In genomic region chr1:84205746-84206145, GRCm38 (mm10) we compare ENCODE assay signal across 4 mouse cellular contexts.
DNase-seq lines count a peak whose midpoint lies in the region; TF ChIP-seq lines count a peak whose summit lies in the region.
"Not testable (repeated sequence)": the region's sequence is repeated elsewhere in the genome, so short reads cannot be mapped to it uniquely, and the experiment has no call there.

No protein-coding gene starts in this region.

- not testable (repeated sequence) for H3K36me3 ChIP-seq in ES-Bruce4 (ENCODE audit: control insufficient read depth, insufficient read depth, low read length, poor library complexity, severe bottlenecking)

- TF ChIP-seq CTCF in ES-Bruce4 (IDR thresholded peaks at IDR 0.05; ENCODE audit: low read depth, low read length), result not testable (repeated sequence)

- H3K27ac ChIP-seq in ES-Bruce4 (ENCODE audit: insufficient read depth, low read length), result peak overlapping the region; percentile 44; the same call in 1 of the 2 replicates

- peak; percentile 52 for DNase-seq in ES-CJ7 (ENCODE audit: low read depth, low spot score)
- peak; percentile 48 for DNase-seq in R1 (ENCODE audit: low read depth, low spot score)
- DNase-seq in ZHBTc4 (ENCODE audit: low read depth, low spot score), result peak; percentile 59

- not testable (repeated sequence) for H3K4me3 ChIP-seq in ES-Bruce4 (ENCODE audit: low read depth, low read length)

- TF ChIP-seq POLR2A in ES-Bruce4 (IDR thresholded peaks at IDR 0.05; ENCODE audit: insufficient read depth, low read length), result not testable (repeated sequence)

- not testable (repeated sequence) for H3K4me1 ChIP-seq in ES-Bruce4 (ENCODE audit: control insufficient read depth, insufficient read depth, low read length)

- H3K27me3 ChIP-seq in ES-Bruce4 (ENCODE audit: control insufficient read depth, insufficient read depth, low read length, poor library complexity, severe bottlenecking), result not testable (repeated sequence)

- not testable (repeated sequence) for H3K9ac ChIP-seq in ES-Bruce4 (ENCODE audit: low read depth, poor library complexity, severe bottlenecking)

- not testable (repeated sequence) for TF ChIP-seq EP300 in ES-Bruce4 (IDR thresholded peaks at IDR 0.05; ENCODE audit: insufficient read depth, low read depth, low read length)

- not testable (repeated sequence) for H3K9me3 ChIP-seq in ES-Bruce4 (replicated peaks; ENCODE audit: control insufficient read depth, insufficient read depth, low read length, poor library complexity, severe bottlenecking)
